Mouse (Mus musculus) thymus, postnatal 4 days (tissue): Measurements from ENCODE around the gene Net1.
"Not testable (repeated sequence)": the region's sequence is repeated elsewhere in the genome, so short reads cannot be mapped to it uniquely, and the experiment has no call there.

ENCODE experiments used
- DNase-seq: peaks from one replicate; pipeline ENCODE4 v3.0.0; 2021

Gene Net1

DNA sequence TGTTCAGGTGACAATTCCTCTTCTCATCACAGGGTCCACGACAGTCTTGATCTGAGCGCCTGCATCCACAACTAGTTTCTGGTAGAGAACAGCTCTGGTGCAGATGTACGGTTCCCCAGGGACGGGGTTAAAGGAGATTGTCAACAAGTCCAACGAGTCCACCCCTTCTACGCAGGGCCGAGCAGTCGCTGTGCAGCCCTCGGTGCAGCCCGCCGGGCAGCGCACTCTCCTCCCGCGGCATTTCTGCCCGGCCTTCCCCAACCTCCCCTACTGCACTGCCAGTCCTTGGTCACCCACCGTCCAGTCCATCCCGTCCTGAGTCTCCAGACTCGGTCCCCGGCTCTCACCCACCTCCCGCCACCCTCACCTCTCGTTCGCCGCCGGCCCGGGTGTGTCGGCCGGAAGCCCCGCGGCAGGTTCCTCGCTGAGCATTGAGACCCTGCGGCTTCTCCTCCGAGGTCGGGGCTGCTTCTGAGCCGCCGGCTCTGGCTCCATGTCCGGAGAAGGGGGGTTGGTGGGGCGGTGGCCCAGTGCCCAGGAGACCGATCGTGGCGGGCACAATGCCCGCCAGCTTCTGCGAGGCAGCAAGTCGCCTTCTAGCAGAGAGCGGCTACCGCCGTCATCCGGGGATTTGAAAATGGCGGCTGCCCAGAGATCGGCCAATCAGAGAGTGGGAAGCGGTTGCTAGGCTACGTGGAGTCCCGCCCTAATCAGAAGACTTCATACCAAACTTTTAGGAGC lies at the start of gene Net1, which contains the start of gene Tubal3:
Net1 (minus strand) TSS at position 650 of the 741 bp plus-strand sequence.
Tubal3 (plus strand) TSS at position 704 of the 741 bp plus-strand sequence.
- peak; percentile 93 for DNase-seq

DNA sequence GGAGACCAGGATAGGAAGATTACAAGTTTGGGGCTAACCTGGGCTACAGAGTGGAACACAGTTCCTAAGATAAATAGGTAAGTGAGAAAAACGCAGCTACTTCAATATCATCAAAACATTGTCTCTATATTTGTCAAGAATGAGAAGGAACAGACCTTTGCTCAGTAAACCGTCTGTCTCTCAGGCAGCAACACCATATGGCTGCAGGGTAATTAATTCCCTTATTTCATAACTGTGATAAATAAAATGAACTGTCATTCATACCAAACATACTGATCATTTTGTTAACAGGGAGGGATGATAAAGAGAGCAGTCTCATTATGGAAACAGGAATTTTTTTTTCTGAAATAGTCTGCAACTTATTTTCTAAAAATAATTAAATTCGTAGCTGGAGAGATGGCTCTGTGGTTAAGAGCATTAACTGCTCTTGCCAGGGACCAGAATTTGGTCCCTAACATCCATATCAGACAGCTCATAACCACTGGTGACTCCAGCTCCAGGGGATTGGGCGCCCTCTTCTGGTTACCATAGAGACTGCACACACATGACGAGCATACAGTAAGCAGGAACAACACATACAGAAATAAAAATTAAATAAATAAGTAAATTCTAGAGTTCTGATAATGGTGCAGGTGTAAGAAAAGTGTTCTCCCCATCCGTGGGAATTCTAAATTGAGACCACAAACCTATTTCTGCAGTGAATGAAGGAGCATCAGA lies 33.3 kb upstream of the Net1 start:
- peak; percentile 8 for DNase-seq

DNA sequence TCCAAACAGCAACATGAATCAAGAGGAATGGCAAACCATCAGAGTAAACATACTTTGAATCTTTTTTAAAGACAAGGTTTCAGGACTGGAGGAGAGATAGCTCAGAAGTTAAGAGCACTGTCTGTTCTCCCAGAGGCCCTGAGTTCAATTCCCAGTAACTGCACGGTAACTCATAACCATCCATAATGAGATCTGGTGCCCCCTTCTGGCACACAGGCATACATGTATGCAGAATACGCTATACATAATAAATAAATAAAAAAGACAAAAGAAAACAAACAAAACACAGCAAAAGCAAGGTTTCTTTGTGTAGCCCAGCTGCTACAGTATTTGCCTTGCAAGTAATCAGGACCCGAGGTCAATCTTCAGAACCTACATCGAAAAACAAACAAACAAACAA lies 31.5 kb upstream of the Net1 start:
- DNase-seq = no peak

DNA sequence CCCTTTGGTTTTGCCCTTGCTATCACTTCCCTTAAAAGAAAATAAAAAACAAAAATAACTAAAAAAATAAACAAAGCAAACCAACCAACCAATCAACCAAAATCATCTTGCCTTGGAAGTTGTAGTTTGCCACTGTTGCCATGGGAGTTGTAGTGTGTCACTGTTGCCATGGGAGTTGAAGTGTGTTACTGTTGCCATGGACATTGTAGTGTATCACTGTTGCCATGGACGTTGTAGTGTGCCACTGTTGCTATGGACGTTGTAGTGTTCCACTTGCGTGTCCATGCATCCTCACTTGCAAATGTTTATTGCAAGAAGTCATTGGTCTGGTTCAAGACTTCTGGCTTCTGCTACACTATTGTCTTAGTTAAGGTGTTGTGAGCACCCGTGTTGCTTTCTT lies 29.2 kb upstream of the Net1 start:
- DNase-seq = no peak

DNA sequence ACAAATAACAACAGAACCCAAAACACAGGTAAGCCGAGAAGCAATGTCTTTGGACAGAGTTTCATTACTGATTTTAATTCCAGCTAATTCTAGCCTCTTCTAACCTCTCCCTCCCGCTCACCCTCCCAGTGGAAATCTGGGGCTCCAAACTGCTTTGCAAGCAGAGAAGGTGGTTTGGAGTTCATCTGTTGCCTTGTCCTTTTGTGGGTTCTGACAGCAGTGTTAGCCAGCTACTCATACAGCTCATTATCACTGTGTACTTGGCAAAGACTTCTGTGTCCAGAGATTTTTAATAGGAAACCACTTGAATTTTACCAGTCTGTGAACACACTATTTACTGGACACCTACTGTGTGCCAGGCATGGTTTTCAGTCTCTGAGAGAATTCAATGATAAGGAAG lies 27.2 kb upstream of the Net1 start, which contains the start of gene Ucn3:
Ucn3 (minus strand) TSS at position 101 of the 400 bp plus-strand sequence.
- DNase-seq = no peak

DNA sequence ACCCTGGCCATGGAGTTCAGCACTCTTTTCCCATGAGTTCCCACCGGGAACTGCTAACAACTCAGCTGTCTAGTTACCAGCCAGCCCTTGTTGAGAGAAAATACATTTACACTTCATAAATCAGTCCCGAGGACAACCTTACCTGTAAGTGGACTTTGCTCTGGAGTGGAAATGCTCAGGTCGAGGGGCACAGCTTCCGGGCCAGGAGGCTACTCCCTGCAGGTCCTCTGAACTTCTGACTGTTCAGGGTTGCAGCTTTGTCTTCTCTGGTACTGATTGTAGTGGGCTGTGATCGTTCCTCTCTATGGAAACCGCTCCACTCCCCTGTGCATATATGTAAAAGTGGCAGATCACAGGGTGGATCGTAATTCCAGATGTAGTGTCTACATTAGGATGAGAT lies 26.7 kb upstream of the Net1 start:
- DNase-seq = no peak

DNA sequence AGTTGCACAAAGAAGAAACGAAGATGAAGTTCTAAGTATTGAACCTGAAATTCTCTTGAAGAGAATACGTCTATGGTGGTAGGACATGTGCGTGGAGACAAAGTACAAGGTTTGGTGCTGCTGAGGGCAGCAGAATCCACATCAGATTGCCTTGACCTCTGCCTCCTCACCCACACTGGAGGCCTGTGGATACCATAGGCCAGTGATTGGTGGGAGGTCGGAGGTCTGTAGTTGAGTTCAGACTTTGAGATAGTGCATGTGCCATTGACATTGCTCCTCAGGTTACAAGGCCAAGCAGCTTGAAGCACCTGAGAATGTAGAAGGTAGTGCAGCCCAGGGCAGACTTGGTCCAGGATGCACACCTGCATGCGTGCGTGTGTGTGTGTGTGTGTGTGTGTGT lies 8.0 kb upstream of the Net1 start:
- no peak for DNase-seq

DNA sequence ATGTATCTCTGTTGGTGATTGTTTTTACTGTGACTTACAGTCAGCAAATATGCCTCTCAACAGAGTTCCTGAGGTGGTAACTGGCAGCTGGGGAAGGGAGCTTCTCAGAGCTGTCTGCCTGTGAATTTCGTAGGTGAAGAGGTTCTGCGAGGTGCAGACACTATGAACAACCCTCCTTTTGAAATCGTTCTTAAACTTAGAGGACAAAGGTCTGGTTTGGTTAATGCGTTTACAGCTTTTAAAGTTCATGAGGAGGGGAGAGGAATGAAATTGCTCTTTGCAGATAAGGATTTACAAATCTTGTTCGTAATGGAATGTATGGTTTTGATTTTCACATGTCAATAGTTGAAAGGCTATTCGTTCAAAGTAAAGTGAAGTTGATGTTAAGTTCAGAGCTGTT lies 7.6 kb upstream of the Net1 start:
- DNase-seq = no peak

DNA sequence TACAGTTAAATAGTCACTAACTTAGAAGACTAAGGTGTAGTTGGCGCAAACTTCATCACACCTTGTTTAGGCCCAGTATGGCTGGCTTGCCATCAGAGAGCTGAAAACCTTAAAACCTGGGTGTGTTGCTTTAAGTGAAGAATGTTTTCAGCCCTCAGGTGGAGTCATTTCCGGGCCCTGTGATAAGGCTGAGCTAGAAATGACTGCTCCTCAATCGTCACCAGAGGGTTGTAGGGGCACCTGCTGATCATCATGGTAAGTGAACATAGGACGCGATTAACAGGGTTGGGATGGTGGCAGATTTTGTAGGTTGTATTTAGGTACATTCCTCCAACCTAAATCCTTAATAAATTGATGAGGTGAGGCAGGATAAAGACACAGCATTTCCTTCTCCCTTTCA lies 6.5 kb upstream of the Net1 start:
- DNase-seq = no peak

DNA sequence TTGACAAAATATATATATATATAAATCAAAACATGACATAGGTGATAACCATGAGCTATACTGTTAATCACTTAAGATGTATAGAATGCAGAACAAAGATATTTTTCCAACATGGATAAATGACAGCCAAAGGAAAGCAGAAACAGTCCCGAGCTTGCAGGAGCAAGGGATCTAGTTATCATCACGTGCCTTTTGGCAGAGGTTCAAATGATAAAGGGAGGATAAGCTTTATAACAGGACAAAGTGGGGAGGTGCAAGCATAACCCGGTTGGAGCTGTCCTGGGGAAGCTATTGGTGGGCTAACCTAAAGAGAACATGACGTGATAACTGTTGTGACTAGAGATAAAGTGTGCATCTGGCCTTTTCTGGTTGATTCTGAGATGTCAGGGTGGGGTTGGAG lies 4.5 kb downstream of the Net1 start:
- no peak for DNase-seq

DNA sequence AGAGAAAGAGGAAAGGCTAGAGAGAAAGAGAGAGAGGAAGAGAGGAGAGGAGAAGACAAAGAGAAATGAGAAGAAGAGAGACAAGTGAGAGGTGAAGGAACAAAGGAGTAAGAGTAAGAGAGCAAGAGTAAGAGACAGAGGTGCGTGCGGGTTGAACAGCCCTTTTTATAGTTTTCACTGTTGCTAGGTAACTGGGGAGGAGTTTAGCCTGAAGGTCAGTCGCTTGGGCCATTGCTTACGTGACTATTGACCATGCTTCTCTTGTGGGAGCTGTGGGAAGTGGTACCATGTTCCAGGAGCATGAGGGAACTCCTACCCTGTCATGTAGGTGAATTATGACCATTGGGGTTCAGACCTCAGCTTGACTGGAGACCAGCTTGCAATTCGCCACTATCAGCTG lies 7.7 kb downstream of the Net1 start:
- DNase-seq = no peak

DNA sequence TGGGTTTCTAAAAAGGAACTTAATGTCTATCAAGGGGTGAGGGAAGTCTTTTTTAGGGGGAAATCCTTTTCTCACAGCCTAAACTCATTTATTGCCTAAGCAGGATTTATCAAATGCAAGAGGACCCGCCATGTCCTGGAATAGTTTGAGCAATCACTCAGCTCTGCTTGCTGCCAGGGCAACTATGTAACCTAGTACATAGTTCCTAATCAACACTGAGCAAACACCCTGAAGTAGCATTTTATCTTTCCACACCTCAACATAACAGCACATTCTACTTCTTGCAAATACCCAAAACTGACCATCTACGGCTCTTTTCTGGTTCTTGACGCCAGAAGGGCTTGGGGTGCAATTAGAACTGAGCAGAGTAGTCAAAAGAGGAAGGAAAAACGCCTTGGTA lies 9.8 kb downstream of the Net1 start:
- DNase-seq = no peak

DNA sequence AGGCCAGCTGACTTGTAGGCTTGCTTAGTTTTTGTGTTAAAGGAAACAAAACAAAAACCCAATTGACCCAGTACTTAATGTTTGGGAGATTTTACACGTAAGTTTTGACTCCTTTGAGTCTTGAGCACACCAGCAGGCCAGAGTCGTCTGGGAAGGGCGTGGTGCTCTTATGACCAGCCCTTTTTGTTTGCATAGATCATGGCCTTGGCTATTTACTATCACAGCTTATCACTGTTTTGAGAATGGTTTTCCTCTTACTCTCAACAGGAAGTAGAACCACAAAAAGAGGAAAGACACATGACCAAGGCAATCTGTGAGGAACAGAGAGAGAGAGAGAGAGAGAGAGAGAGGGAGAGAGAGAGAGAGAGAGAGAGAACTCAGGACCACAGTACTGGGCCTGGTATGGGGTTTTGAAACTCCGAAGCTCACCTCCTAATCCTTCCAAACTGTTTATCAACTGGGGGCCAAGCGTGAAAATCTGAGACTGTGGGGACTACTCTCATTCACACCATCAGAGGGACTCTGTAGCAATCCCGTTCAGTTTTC lies 10.8 kb downstream of the Net1 start:
- no peak for DNase-seq

DNA sequence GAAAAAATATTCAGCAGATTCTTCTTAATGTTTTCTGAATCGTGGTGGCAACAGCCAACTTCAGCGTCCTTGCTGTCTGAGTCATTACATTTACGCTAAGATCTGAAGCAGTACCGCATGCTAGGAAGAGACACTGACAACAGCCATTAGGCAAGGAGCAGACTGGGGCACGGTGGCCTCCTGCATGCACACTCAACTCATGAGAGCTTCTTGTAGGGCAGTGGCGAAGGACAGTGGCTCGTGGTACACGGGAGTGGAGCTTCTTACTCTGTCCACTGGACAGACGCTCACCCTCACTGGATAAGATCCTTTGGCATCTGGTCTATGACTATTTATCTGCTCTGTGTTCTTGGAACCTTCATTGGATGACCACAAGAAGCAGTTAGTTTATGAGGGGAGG lies 18.7 kb downstream of the Net1 start:
- DNase-seq = no peak

DNA sequence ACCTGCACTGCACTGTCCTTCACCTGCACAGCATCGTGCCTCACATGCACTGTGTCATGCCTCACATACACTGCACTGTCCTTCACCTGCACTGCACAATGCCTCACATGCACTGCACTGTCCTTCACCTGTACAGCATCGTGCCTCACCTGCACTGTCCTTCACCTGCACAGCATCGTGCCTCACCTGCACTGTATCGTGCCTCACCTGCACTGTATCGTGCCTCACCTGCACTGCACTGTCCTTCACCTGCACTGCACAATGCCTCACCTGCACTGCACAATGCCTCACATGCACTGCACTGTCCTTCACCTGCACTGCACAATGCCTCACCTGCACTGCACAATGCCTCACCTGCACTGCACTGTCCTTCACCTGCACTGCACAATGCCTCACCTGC lies 19.8 kb downstream of the Net1 start:
- DNase-seq = not testable (repeated sequence)

DNA sequence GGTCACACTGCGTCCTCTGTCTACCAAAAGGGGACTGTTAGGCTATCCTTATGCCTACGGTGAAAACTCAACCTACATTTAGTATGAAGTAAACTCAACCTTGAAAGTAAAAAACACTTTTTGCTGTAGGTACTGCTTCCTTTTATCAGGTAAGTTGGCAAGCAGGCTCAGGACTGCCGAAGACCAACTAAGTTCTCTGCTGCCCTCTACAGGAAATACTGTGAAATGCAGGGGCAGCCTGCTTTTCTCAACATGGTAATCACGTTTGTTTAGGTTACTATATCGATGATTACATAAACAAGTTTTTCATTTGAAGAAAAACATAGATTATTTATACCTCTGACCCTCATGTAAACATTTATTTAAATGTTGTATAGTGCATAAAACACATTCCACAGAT lies 21.1 kb downstream of the Net1 start:
- peak; percentile 78 for DNase-seq

DNA sequence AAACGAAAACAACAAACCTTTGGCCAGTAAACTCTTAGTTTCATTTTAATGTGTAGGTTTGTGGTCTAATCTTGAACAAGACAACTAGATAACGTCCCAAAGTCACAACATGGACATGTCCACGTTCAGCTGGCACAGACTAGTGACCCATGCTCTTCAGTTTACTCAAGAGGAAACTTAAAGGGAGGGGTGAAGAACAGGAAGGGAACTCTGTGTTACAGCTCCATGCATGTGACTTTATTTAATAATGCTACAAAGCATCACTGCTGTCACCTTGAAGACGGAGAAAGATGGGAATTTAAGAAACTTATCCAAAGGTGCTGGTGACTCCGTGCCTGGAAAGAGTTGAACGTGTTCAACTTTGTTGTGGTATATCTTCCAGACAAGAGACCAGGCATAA lies 22.0 kb downstream of the Net1 start:
- DNase-seq = no peak

DNA sequence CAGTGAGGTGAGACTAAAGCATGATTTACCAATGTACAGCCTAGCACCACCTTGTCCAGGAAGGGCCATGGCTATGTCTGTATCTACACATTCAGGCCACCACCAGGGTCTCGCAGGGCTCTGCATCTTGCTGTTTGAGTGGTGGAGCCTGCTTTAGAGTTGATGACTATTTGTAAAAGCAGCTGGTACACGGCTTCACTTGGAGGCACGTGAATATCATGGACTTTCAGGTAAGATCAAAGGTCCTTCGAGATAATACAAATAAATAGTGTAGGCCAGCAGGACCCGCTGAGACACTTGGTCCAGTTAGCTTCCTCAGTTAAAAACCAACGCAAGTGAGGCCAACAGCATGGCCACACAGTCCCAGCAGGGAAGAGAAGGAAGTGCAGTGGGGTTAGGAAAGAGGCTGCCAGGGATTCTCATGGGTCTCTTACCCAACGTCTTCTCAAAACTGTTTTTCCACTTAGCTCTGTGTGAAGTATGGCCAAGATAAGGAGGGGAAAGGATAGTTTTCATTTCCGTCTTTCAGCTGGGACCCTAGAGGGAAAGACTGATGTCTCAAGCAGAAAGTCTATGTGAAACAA lies 22.5 kb downstream of the Net1 start:
- no peak for DNase-seq

DNA sequence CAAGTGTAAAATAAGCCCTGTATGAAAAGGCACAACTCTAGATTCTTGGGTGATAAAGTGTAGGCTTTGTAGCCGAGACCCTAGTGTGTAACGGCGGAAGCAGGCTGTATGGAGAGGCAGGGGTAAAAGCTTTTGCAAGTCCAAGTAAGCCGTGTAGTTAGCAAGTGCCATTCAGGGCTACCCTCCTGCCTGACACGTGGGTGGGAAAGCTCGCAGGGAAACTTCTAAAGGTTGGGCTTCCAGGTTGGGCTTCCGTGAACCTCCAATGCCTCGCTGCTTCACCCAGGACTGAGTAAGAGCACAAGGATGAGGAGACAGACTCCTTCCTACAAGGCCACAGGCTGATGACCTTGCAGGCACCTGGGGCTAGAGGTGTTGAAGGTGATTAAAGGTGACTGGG lies 23.5 kb downstream of the Net1 start:
- DNase-seq = no peak

DNA sequence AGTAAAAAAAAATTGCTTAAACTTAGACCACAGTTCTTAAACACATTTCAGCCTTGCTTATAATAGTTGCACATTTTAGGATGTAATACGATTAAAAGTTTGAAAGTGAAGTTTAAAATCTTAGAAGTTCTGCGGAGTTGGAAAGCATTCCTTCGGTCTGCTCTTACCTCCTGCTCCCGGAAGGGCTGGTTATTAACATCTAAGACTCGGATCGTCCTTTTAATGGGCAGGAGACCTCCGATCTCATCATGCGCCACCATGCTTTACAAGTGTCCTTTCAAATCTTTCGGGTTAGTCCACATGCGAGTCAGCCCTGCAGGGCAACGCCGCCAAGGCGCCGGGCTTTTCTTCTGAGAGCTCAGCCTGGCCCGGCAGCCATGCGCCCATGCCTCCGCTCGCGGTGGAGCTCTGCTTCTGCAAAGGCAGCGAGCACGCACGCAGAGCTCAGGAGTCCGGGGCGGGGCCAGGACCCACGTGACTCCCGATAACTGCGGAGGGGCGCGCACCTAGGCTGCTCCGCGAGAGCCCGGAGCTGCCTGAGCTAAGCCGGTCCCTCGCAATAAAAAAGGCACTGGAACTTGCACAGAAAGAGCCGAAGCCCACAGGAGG lies 24.8 kb downstream of the Net1 start:
- peak; percentile 97 for DNase-seq

DNA sequence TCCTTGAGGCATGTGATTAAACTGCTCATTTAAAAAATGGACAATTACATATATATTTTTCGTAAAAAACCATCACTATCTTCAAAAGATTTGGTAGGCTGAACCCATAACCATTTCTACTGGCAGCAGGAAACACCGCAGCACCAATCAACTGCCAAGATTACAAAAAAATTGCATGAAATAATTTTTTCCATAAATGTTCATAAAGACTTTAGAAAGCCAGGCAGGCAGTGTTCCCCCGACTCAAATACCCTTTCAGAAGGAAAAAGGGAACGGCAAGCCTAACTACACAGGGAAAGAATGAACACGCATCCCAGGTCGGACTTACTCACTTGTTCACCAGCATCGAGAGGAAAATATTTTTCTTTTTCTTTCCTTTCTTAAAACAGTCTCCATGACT lies 25.4 kb downstream of the Net1 start:
- peak; percentile 10 for DNase-seq

DNA sequence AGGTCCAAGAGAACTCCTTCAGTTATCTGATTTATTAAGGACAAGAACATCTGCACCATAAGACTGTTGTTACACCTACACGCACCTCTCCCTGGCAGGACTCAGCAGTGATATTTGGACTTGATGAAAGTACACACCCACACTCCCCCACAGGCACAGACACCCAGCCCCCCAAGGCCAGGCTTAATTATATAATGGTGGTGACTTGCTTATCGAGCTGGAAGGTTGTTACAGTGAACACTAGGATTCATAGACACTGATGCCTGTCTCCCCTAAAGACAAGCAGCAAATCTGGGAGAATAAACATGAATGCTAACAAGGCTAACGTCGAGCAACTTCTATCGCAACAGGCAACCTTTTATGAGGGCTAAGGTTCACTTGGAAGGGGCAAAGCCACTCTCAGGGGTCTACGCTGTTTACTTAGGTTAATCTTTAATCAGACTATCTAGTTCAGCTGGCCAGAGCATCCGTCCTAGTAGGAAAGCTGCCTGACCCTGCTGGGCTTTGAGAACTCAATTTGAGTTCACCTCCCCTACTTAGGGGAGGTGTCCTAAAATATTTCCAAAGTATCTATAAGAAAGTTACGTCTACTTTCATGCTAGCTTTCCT lies 26.4 kb downstream of the Net1 start:
- DNase-seq = no peak

DNA sequence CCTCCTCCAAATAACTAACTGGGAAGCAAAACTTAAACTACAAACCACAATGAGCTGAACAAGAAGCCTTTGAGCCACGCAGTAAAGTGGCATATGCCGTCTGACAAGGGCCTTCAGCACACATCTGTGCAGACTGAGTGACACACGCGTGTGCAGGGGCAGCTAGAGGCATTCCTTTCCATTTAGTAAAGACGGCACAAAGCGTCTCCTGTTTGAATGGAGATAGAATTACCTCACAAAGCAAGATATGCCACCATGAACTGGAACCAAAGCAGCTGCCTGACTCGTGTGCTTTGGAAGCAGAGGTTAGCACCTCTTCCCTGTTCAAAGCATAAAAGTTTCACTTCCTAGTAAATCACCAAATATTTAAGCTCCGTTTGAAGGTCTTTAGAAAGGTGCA lies 28.0 kb downstream of the Net1 start:
- DNase-seq = no peak
